Mouse (Mus musculus) CD4-positive, CD25-positive, alpha-beta regulatory T cell, adult 4 months (primary cell): ENCODE measurements around the gene Vmn1r214. TPM values are rescaled to one million over a fixed set of nuclear protein-coding genes. Genes with fewer than 3 reads are reported as not detected.

Experiments
- ATAC-seq: one replicate; pipeline ENCODE4 v1.8.0; 2017
- polyA plus RNA-seq, 2 experiments: library from polyadenylated mRNA; unstranded; fragments of 100-300 nt; shearing (Covaris generic); gene quantifications; one replicate each; pipeline ENCODE4 v1.2.1; 2017

The Vmn1r214 gene
- under 1 TPM in 1 of 2 experiments, not detected in 1; 0.11 TPM for polyA plus RNA-seq

DNA sequence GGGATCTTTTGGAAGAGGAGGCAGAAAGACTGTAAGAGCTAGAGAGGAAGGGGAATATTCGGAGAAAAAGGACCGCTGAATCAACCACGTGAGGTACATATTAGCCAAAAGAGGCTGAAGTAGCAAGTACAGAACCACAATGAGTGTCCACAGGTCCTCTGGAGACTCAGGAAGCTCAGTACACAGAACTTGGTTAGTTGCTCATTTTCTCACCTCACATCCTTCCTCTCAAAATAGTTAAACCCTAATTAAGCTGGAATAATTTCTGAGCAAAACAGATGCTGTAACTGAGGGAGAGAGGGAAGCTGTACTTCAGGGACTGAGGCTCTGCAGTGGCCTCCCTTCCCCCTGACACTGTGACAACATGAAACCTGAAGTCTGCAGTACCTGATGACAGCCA is at the start of gene Vmn1r214:
Vmn1r214 (plus strand) TSS at position 301 of the 400 bp plus-strand sequence.
- no peak for ATAC-seq

DNA sequence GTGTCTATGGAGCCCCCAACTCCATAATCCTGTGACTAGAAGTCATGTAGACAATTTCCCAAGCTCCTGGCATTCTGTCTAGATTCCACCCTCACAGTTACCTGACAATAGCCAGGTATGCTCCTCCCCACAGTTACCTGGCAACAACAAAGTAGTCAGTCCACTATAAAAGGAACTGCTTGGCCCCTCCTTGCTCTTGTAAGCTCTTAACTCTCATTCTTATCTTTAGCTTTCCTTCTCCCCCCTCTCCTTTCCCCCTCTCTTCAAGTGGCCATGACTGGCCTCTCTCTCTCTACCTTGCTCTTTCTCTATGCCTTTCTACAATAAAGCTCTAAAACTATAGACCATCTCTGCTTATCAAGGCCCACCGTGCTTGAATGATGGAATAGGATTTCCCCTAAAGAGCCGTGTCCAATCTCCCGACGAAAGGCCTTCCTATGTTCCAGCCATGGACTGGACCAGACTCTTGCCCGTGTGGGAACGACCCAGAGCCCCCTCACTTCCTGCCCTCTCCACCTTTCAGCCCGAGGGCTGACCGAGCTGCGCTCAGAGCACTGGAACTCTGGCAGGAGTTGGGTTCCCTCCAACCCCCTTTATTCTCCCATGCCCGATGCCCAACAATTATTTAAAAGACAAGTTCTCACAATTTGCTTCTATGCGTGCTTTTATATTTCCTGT is 39.9 kb upstream of the Vmn1r214 start:
- ATAC-seq, result no peak

DNA sequence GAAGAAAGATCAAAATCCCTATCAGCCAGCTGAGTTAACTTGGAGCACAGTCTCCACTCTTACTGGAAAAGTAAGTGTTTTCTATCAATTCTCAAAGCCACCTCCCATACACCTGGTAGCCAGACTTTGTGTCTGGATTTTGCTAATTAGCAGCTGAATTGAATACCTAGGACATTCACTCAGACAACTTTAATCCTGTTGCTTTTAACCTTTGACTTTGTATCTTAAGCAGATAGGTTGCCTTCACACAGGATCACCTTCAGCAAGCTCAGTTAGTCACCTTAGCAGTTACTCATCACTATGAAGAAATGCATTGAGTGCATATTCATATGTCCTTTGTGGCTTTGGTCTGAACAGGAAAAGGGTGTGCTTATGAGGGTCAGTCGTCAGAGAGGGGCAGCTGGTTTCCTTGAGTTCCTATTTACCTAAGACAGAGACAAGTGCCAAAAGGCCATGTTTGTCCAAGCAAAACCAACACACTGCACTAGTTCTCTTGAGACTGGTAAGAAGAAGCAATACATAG is 38.0 kb upstream of the Vmn1r214 start:
- ATAC-seq, result no peak

DNA sequence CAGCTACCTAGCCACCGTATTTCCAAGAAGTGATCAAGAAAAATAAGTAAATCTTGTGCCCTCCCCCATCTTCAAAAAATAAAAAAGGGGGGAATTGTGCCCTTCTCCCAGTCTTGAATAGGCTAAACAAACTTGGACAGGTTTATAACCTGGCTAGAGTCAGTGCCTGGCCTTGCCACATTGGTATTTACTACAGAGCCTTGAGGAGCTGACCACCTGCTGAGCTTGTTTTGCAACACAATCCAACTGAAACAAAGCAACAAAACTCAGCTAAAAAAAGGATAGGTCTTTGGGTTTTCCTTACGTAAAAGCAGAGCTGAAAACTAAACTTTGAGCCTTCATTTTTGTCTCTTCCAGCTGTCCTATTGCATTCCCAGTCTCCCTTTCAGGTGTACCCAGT is 37.5 kb upstream of the Vmn1r214 start:
- no peak for ATAC-seq

DNA sequence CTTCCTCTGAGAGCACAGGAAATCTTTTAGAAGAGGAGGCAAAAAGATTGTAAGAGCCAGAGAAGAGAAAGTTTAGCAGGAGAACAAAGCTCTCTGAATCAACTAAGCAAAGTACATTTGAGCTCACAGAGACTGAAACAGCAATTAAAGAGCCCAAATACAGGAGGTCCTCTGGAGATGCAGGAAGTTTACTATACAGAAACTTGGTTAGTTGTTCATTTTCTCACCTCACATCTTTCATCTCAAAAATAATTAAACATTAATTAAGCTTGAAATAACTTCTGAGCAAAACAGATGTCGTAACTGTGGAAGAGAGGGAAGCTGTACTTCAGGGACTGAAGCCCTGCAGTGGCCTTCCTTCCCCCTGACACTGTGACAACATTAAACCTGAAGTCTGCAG is 22.9 kb upstream of the Vmn1r214 start, which contains the start of gene Vmn1r213:
Vmn1r213 (plus strand) TSS at position 301 of the 400 bp plus-strand sequence.
- ATAC-seq, result no peak

DNA sequence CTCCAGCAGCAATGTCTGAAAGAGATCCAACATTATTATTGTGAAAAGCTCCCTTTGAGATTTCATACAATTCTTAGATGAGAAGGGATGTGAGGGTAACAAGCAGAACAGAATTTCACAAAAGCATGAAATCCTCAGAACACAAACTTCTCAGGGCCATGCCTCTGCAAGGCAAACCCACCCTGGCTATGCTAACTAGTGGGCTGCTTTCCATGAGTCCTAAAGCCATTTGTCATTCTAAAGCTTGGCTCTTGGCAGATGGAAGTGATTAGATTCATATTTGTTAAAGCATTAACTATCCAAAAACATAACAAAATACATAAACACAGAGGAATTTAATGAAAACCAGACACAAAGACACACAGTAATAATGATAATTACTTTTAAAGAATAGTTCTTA is 12.1 kb upstream of the Vmn1r214 start:
- no peak for ATAC-seq

DNA sequence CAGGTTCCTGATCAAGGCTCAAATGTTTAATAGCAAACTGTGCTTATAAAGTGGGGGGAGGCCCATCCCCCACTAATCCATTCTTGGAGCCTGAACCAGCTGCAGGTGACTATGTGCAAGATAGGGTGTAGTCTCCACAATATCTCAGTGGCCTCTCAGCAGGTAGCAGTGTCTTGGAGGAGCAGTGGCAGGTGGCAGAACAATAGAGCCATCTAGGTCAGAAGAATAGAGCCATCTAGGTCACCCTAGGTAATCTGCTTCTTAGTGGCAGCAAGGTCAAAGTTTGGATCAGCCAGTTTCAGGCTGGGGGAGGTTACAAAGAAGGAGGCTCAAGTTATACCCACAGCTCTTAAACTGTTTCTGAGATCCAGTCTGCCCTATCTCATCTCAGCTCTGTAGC is 5.4 kb upstream of the Vmn1r214 start:
- no peak for ATAC-seq

DNA sequence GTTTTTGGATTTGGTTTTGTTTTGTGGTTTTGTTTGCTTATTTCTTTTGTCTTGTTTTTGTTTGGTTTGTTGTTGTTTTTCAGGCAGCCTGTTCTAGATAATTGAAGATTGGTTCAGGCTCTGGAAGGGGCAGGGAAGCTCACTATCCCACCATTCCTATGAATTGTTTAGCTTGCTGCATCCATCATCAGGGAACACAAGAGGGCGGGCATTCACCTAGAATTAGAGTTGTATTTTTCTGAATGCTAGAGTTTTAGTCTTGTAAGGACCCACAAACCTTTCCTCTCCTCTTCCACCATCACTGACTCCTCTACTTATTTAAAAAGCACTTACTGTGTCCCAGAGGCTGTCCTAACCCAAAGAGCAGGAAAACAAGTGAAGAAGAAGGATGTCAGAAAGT is 27.6 kb downstream of the Vmn1r214 start:
- ATAC-seq, result no peak

DNA sequence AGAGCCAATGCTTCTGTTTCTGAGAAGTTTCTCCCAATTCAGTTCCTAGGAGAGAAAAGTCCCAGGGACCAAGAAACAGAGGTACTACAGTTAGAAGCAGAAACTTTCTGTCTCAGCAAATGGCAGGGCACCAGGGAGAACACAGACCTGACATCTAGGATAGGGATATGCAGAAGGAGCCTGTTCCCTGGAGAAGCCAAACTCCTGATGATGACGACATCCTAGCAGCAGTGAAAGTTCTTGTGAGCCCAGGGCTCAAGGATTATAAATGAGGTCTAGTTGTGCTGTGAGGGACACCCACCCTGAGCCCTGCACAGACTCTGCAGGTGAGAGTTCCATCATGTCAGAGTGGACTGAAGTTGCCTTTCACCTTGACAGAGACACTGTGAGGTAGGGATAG is 37.5 kb downstream of the Vmn1r214 start, which contains the start of gene Vmn1r215:
Vmn1r215 (plus strand) TSS at position 301 of the 400 bp plus-strand sequence.
- no peak for ATAC-seq

DNA sequence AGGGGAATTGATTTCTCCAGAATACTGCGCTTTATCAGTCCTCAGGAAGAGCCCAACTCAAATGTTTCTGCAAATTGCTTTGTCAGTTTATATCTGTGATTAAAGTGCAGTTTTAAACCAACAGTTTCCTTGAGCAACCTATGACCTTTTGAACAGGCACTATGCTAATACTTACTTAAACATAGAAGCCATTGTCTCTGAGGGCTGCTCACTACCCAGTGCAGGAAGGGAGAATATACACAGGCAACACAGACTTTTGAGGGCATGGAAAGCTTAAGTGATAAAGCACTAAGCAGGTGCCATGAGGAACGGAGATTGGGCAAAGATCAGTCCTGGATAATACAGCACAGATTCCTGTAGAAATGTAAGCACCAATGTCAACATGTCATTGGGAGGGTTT is 39.1 kb downstream of the Vmn1r214 start:
- ATAC-seq, result no peak

Other genes starting within 250 kb of the Vmn1r214 start
- gene Vmn1r209, start 220.7 kb upstream of the Vmn1r214 start, polyA plus RNA-seq, result not detected
- gene Vmn1r210, start 199.1 kb upstream of the Vmn1r214 start, polyA plus RNA-seq, result not detected
- gene Vmn1r211, start 172.9 kb upstream of the Vmn1r214 start, polyA plus RNA-seq, result under 1 TPM in 1 of 2 experiments, not detected in 1; 0.08 TPM
- not detected for gene Vmn1r212, start 146.2 kb upstream of the Vmn1r214 start, polyA plus RNA-seq
- gene Vmn1r213, start 22.8 kb upstream of the Vmn1r214 start, polyA plus RNA-seq, result not detected
- gene Vmn1r215, start 37.6 kb downstream of the Vmn1r214 start, polyA plus RNA-seq, result not detected
- not detected for gene Vmn1r217, start 87.8 kb downstream of the Vmn1r214 start, polyA plus RNA-seq
- gene Vmn1r218, start 102.7 kb downstream of the Vmn1r214 start, polyA plus RNA-seq, result under 1 TPM in 1 of 2 experiments, not detected in 1; 0.04 TPM
- not detected for gene Vmn1r219, start 128.9 kb downstream of the Vmn1r214 start, polyA plus RNA-seq
- not detected for gene Vmn1r220, start 157.6 kb downstream of the Vmn1r214 start, polyA plus RNA-seq
- not detected for gene Vmn1r221, start 183.7 kb downstream of the Vmn1r214 start, polyA plus RNA-seq
- gene Vmn1r222, start 205.5 kb downstream of the Vmn1r214 start, polyA plus RNA-seq, result not detected
- not detected for gene Vmn1r223, start 216.7 kb downstream of the Vmn1r214 start, polyA plus RNA-seq